Mouse (Mus musculus): Measurements from ENCODE around the gene Calml4.

- TF ChIP-seq TAL1 (conservative IDR thresholded peaks at IDR 0.05; ENCODE audit: low read depth, low read length): no peak
- TF ChIP-seq GATA1 (IDR thresholded peaks at IDR 0.05; ENCODE audit: borderline replicate concordance, low read length): no peak
- TF ChIP-seq CTCF (IDR thresholded peaks at IDR 0.05; ENCODE audit: low read depth, low read length): no peak
- no peak for TF ChIP-seq GATA2 (IDR thresholded peaks at IDR 0.05; ENCODE audit: borderline replicate concordance, low read depth, low read length)
- TF ChIP-seq POLR2AphosphoS5 (IDR thresholded peaks at IDR 0.05; ENCODE audit: insufficient replicate concordance, low read depth, low read length): no peak
These were observed 563 bp downstream of the Calml4 start for GRCm38 (mm10) chr9:62858266-62859019.
